In the genomic region with DNA sequence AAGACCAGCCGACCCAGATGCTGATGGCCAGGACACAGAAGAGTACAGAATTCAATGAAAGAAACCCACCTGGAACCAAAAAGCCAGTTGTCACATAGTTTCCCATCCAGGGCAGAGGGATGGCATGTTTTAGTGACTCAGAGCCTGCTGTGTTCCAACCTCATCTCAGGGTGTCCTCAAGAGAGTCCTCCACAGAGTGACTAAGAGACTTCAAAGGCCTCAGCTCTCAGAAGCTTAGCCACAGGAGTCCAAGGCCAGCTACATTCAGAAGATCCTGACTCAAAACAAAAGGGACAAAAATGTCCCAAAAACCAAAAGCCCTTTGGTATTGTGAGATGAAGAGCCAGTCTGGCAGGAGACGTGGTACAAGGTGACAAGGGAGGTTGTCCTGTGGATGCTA, we compare ENCODE assay signal across 31 mouse cellular contexts. TPM values are rescaled to one million over a fixed set of nuclear protein-coding genes. Genes with fewer than 3 reads are reported as not detected.
DNase-seq lines count a peak whose midpoint lies in the region; ATAC-seq lines count a peak whose summit lies in the region.
"Had no signal": no experiment of that assay in that cellular context is flagged by ENCODE, and none has a peak within 500 bp of the region (broad histone marks: within the 10 kb centered on the region; RNA-seq: fewer than 3 reads in every experiment).

No protein-coding gene starts in this region.

- peak overlapping the region; percentile 9; the same call in 1 of the 2 replicates for H3K27ac ChIP-seq in kidney, embryonic 15.5 days
- H3K27ac ChIP-seq: forebrain, embryonic 10.5 days; forebrain, embryonic 13.5 days; heart, embryonic 15.5 days; hindbrain, embryonic 10.5 days; hindbrain, embryonic 13.5 days; hindbrain, postnatal 0 days had no signal

- no peak for ATAC-seq in kidney, embryonic 15.5 days (replicated peaks; ENCODE audit: low FRiP score)
- no peak for ATAC-seq in activated CD4-positive, CD25-positive, alpha-beta regulatory T cell, adult 4 months
- ATAC-seq: forebrain, embryonic 13.5 days; forebrain, embryonic 16.5 days; hindbrain, postnatal 0 days; inflammation-experienced regulatory T-cells, adult 6 months; intestine, embryonic 16.5 days had no signal

- no peaks in the 10 kb centered on the region for H3K4me1 ChIP-seq in kidney, embryonic 15.5 days
- H3K4me1 ChIP-seq: forebrain, embryonic 13.5 days had no signal

- 78% methylated on average over 2 of the region's 2 CpGs for WGBS in kidney, embryonic 15.5 days

- H3K36me3 ChIP-seq in kidney, embryonic 15.5 days: peaks cover 13% of the 10 kb centered on the region
- H3K36me3 ChIP-seq: G1E; heart, embryonic 12.5 days; heart, embryonic 15.5 days had no signal

- H3K4me3 ChIP-seq in kidney, embryonic 15.5 days (replicated peaks): no peak overlapping the region
- H3K4me3 ChIP-seq: forebrain, embryonic 10.5 days; forebrain, embryonic 13.5 days; heart, embryonic 12.5 days; heart, embryonic 15.5 days; hindbrain, embryonic 10.5 days; hindbrain, embryonic 13.5 days had no signal

- no peaks in the 10 kb centered on the region for H3K9me3 ChIP-seq in kidney, embryonic 15.5 days (replicated peaks)
- H3K9me3 ChIP-seq: forebrain, embryonic 10.5 days; forebrain, embryonic 13.5 days; G1E; heart, embryonic 12.5 days; heart, embryonic 15.5 days; hindbrain, embryonic 10.5 days; hindbrain, embryonic 13.5 days had no signal

- H3K4me2 ChIP-seq in kidney, embryonic 15.5 days: no peak overlapping the region
- H3K4me2 ChIP-seq: forebrain, embryonic 13.5 days; heart, embryonic 12.5 days; heart, embryonic 15.5 days; hindbrain, embryonic 13.5 days had no signal

- H3K27me3 ChIP-seq in kidney, embryonic 15.5 days: no peaks in the 10 kb centered on the region
- H3K27me3 ChIP-seq: CH12.LX; forebrain, embryonic 13.5 days; heart, embryonic 12.5 days; heart, embryonic 15.5 days; hindbrain, embryonic 13.5 days had no signal

- no peak overlapping the region for H3K9ac ChIP-seq in kidney, embryonic 15.5 days
- H3K9ac ChIP-seq: forebrain, embryonic 13.5 days; heart, embryonic 12.5 days; heart, embryonic 15.5 days; hindbrain, embryonic 13.5 days had no signal

- peak; percentile 63 for DNase-seq in adrenal gland, adult 2 months
- DNase-seq in adrenal gland, adult 18-20 months (ENCODE audit: low spot score in 2 of 2): no peak
- DNase-seq in kidney, postnatal 10 days: no peak
- DNase-seq in Muller cell, postnatal 12 days (ENCODE audit: inconsistent ontology term): peak; percentile 63
- peak; percentile 49 for DNase-seq in adrenal gland, postnatal 14 days
- no peak for DNase-seq in urinary bladder, adult 2 months (ENCODE audit: low spot score)
- DNase-seq: B cell, adult 2 months; cerebellum, adult 18-20 months; cerebellum, adult 9-10 months; cerebellum, postnatal 14 days; gastrocnemius, postnatal 10 days; gastrocnemius, postnatal 36 days; heart, postnatal 10 days; heart, postnatal 36 days; kidney, adult 2 months had no signal

RNA-seq across cellular contexts. Expression of gene Bcl7c, which starts 29.9 kb away (rescaled TPM):
- 10 to 100 TPM; 70.9 to 86.0 TPM for total RNA-seq in adrenal gland, adult 2 months (2021)
- polyA plus RNA-seq in adrenal gland, adult 2 months (2012; rRNA removed): 70.5 and 78.0 TPM in 2 replicates
- total RNA-seq in adrenal gland, adult 18-20 months (2021): 10 to 100 TPM; 53.4 to 88.2 TPM
- 64.2 and 66.8 TPM in 2 replicates for polyA plus RNA-seq in kidney, embryonic 15.5 days (2015; fragmentation: Nextera tagmentation; extraction: Ambion mirVana)
- 64.8 and 69.2 TPM in 2 replicates for total RNA-seq in adrenal gland, postnatal 14 days (2021)
- polyA plus RNA-seq in activated CD4-positive, CD25-positive, alpha-beta regulatory T cell, adult 4 months (2017; shearing (Covaris generic)): 1 to 10 TPM; 4.2 to 6.2 TPM
- 26.0 and 30.3 TPM in 2 replicates for polyA plus RNA-seq in urinary bladder, adult 2 months (2012; rRNA removed)

RNA-seq across cellular contexts. Expression of gene Ctf1, which starts 33.7 kb away (rescaled TPM):
- total RNA-seq in adrenal gland, adult 2 months (2021): 1 to 10 TPM; 3.3 to 3.7 TPM
- 18.9 and 22.1 TPM in 2 replicates for polyA plus RNA-seq in adrenal gland, adult 2 months (2012; rRNA removed)
- total RNA-seq in adrenal gland, adult 18-20 months (2021): 1 to 10 TPM; 3.3 to 4.8 TPM
- polyA plus RNA-seq in kidney, embryonic 15.5 days (2015; fragmentation: Nextera tagmentation; extraction: Ambion mirVana): 15.3 and 16.5 TPM in 2 replicates
- total RNA-seq in adrenal gland, postnatal 14 days (2021): 4.7 and 5.1 TPM in 2 replicates
- polyA plus RNA-seq in activated CD4-positive, CD25-positive, alpha-beta regulatory T cell, adult 4 months (2017; shearing (Covaris generic)): not detected
- 11.0 and 13.7 TPM in 2 replicates for polyA plus RNA-seq in urinary bladder, adult 2 months (2012; rRNA removed)
- total RNA-seq: CH12.LX had no signal
- polyA plus RNA-seq: inflammation-experienced regulatory T-cells, adult 6 months had no signal

RNA-seq across cellular contexts. Expression of gene Ctf2, which starts 53.2 kb away (rescaled TPM):
- not detected for total RNA-seq in adrenal gland, adult 2 months (2021)
- polyA plus RNA-seq in adrenal gland, adult 2 months (2012; rRNA removed): not detected in 2 replicates
- total RNA-seq in adrenal gland, adult 18-20 months (2021): not detected
- 0.31 and 0.33 TPM in 2 replicates for polyA plus RNA-seq in kidney, embryonic 15.5 days (2015; fragmentation: Nextera tagmentation; extraction: Ambion mirVana)
- total RNA-seq in adrenal gland, postnatal 14 days (2021): not detected in 2 replicates
- polyA plus RNA-seq in activated CD4-positive, CD25-positive, alpha-beta regulatory T cell, adult 4 months (2017; shearing (Covaris generic)): not detected
- not detected in 2 replicates for polyA plus RNA-seq in urinary bladder, adult 2 months (2012; rRNA removed)
- total RNA-seq: CH12.LX; gastrocnemius, adult 18-20 months; gastrocnemius, postnatal 10 days; gastrocnemius, postnatal 36 days; heart, adult 8-10 months; heart, postnatal 10 days; heart, postnatal 36 days; hindbrain, postnatal 0 days had no signal
- polyA plus RNA-seq: G1E; heart, embryonic 12.5 days; hindbrain, embryonic 13.5 days; hindbrain, postnatal 0 days; inflammation-experienced regulatory T-cells, adult 6 months; kidney, adult 2 months had no signal

Comparison
In these comparisons a context has a peak if more than half of its experiments do, and no peak if none do; other contexts are left out.
1. DNase-seq: peak in adrenal gland, adult 2 months (single experiment), Muller cell, postnatal 12 days (single experiment) and adrenal gland, postnatal 14 days (single experiment); none in adrenal gland, adult 18-20 months (0 of 2), kidney, postnatal 10 days (single experiment) and urinary bladder, adult 2 months (single experiment).
2. RNA of gene Ctf1, which starts 33.7 kb away (polyA plus RNA-seq): 18.9 to 22.1 TPM in adrenal gland, adult 2 months, 15.3 to 16.5 TPM in kidney, embryonic 15.5 days and 11.0 to 13.7 TPM in urinary bladder, adult 2 months; not detected in activated CD4-positive, CD25-positive, alpha-beta regulatory T cell, adult 4 months; every median in the first group is over 10 times any median in the second.